Mouse (Mus musculus): ENCODE results near the gene Ramp2. TPM values are rescaled to one million over a fixed set of nuclear protein-coding genes. Genes with fewer than 3 reads are reported as not detected.

The Ramp2 gene
- total RNA-seq, 2 experiments from 2014 or later = 38.3 to 41.4 TPM

DNA sequence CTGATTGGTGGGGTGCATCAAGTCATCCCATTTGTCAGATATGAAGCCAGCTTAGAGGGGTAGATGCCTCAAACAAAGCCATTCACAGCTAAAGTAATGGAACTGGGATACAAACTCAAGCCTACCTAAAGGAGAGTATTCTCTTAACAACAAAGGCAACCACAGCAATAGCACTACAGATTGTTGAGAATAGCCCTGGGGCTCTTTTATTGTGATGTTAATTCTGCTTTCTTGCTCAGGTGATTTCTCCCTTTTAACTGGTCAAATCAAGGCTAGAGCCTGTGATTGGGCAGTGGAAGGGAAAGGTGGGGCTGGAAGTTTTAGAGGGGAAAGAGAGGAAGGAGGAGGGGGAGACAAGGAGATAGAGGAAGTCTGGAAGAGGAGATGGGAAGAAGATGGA is 11.7 kb upstream of the Ramp2 start:
- no peak for DNase-seq (ENCODE audit: low spot score in 2 of 2)

- DNase-seq (ENCODE audit: low spot score in 2 of 2) = no peak
Measured at GRCm38 (mm10) chr11:101235429-101235828, 10.4 kb upstream of the Ramp2 start.

DNA sequence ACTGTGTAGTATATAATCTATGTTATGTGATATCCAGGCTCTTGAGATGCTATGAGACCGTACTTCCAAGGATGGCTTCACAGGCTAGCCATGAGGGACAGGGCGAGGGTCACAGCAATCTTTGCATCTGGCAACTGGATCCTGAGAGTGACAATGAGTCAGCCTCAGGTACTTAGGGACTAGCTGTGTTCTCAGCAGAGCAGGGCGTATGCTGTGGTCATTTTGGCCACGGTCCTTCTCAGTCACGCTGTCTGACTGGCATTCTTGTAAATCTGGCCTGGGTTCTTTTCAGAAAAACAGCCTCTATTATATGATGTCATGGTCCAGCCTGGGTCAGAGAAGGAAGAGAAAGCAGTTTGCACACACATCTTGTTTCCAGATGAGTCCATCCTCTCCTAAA is 9.0 kb upstream of the Ramp2 start:
- no peak for DNase-seq (ENCODE audit: low spot score in 2 of 2)

- peak in 1 of 2 experiments; percentile 25 for DNase-seq (ENCODE audit: low spot score in 2 of 2)
Measured at GRCm38 (mm10) chr11:101238071-101238647, 7.7 kb upstream of the Ramp2 start.

GRCm38 (mm10) chr11:101245071-101245470 is 757 bp upstream of the Ramp2 start:
- DNase-seq (ENCODE audit: low spot score in 2 of 2) = no peak

- no peak for DNase-seq (ENCODE audit: low spot score in 2 of 2)
Measured at GRCm38 (mm10) chr11:101246702-101247012, 829 bp downstream of the Ramp2 start.

DNA sequence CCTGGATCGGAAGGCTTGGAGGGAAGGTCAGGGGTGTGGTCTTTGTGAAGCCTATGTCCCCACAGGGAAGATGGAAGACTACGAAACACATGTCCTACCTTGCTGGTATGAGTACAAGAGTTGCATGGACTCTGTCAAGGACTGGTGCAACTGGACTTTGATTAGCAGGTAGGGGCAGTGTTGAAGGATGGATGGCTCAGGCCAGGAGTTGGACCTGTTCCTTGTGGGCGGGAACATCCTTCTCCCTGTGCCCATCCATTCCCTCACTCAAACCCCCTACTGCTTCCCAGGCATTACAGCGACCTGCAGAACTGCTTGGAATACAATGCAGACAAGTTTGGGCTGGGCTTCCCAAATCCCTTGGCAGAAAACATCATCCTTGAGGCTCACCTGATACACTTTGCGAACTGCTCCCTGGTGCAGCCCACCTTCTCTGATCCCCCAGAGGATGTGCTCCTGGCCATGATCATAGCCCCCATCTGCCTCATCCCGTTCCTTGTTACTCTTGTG is 1.7 kb downstream of the Ramp2 start:
- DNase-seq (ENCODE audit: low spot score in 2 of 2) = no peak

GRCm38 (mm10) chr11:101248258-101248994 is 2.6 kb downstream of the Ramp2 start:
- peak; percentile 58 to 72 for DNase-seq (ENCODE audit: low spot score in 2 of 2)

DNA sequence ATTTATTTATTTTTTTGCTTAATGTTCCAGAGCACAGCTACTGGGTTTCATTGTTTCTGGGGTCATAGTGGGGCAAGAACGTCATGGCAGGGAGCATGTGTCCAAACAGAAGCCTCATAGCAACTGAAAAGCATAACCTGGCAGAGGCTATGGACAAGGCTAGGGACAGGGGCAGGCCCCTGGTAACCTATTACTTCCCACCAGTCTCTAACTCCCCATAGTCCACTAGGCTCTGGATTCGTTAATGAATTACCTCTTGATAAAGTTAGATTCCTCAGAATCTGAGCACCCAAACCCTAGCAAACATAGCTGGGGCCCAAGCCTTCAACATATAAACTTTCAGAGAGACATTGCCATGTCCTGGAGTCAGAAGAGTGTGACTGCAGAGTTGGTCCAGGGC is 5.2 kb downstream of the Ramp2 start:
- no peak for DNase-seq (ENCODE audit: low spot score in 2 of 2)

DNA sequence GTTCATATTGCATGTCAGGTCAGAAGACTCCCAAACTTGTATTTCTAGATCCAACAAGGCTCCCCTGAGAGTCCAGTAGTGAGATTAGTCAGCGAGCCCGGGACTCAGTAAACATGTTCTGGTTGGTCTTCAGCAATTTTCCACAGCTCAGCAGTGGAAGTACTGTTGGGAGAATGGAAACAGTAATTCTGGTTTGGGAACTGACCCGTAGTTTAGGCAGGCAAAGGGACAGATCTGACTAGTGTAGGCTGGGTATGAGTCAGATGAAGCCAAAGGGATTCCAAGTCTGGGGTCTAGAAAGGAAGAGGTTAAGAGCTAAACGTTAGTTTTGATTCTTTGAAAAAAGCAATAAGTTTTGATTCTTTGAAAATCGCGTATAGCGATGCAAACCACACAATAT is 7.1 kb downstream of the Ramp2 start:
- DNase-seq (ENCODE audit: low spot score in 2 of 2) = no peak

DNA sequence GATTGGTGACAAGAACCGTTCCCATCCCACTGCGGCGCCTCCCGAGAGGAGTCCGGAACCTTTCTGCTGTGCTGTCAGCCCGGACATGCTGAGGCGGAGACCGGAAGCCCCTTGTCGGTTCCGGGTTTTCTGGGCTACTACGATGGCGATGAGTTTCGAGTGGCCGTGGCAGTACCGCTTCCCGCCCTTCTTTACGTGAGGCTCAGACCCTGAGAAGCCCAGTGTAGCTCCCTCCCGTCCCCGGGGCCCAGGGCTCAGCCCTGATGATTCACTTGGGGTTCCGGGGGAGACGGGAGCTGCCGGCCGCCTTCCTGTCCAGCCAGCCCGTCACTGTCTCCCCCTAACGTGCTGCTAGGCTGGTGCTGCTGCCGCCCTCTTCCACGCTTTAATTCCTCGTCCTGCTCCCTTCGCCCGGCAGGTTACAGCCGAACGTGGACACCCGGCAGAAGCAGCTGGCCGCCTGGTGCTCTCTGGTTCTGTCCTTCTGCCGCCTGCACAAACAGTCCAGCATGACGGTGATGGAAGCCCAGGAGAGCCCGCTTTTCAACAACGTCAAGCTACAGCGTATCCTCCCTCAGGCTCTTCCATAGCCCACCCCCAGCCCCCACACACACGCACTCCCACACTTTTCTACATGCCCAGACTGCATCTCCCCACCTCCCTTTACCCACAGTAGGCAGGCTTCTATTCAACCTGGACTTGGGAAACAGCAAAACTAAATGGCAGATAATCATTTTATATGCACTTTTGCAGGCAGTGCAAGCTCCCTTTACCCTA is 8.0 kb downstream of the Ramp2 start, which contains the start of gene Vps25:
Gene Vps25, plus strand, starts transcription at position 95 of the 777 bp plus-strand sequence.
- DNase-seq (ENCODE audit: low spot score in 2 of 2) = peak; percentile 79 to 82

DNA sequence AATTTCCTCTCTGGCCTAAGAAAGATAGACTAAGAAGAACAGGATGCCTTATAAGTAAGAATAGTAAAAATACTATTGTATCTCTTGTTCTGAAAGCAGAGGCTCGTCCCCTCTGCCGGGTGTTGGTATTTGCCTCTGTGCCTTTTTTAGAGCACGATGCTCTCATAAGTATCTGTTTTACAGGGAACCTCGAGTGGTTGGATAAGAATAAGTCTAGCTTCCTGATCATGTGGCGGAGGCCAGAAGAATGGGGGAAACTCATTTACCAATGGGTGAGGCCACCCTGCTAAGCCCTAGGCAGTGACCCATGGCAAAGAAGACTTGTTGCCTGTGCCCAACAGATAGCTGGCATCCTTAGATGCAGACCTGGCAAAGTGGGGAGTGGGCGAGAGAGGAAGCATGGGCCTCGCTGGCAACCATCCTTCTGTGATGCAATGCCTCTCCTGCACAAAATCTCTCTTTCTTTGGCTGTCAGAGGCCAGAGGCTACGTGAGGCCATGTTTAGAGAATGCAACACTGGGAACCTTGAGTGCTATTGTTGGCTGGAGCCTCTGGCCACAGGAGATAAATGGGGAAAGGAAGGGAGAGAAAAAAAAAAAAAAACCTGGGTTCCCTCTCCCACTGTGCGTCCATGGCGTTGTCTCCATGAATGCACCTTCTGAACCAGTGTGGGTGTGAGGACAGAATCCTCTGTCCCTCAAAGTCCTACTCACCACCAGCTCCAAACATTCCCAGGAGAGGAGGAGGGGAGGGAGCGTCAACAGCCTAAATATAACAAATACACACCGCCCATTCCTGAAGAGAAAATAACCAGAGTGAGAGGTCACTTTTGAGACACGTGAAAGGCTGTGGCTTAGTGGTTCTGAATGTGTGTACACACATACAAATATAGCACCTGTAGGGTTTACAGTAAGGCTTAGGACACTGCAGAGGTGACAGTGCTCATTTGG is 10.3 kb downstream of the Ramp2 start:
- DNase-seq (ENCODE audit: low spot score in 2 of 2) = no peak

DNA sequence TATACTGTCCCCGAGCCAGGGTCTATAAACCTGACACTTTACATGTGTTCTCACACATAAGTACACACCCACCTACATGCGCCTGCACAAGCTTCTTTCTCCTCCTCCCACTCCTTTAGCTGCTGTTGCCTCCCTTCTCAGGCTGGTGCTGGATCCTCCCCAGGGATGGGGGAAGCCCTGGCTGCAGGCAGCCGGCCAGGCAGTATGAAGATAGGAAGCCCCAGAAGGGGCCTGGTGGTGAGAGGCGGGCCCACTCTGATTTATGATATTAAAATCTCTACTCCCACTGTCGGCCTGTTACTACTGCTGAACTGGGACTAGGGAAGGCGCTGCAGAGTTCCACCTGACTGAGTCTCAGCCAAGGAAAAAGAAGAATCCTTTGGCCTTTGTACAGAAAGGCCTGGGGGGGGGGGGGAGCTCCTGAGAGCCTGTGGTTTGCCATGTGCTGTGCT is 13.5 kb downstream of the Ramp2 start:
- no peak for DNase-seq (ENCODE audit: low spot score in 2 of 2)

DNA sequence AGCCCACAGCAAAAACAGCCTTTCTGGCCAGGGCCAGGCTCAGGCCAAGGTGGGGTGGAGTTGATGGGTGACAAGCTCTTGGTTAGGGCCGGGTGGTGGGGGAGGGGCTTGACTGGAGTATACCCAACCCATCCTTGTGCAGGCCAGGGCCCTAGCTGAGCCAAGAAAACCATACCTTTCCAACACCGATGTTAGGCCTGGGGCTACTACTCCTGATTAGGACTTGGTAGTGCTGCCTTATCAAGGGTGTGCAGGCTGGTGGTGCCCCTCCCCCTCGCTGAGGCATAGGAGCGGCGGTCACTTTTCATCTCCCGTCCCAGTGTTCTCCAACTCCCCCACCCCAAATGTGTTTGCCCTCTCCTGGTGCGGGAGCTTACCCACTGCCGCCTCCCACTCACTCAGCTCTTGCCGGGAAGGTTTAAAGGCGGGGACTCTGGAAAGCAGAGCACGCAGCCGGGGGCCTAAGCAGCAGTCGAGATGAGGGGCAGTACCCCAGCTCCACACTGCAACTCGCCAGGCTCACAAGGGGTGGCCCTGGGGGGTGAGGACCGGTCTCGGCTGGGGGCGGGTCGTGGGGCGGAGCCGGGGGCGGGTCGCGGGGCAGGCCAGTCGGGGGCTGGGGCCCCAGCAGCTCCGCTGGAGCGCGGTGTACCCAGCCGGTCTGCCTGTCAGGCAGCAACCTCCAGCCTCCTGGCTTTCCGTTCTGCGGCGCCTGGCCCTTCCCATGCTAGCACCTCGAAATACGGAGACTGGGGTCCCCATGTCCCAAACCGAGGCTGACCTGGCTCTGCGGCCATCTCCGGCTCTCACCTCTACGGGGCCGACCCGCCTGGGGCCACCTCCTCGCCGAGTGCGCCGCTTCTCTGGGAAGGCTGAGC is 14.4 kb downstream of the Ramp2 start, which contains the start of gene Wnk4:
Gene Wnk4, plus strand, starts transcription at position 620 of the 878 bp plus-strand sequence.
- DNase-seq (ENCODE audit: low spot score in 2 of 2) = peak; percentile 56 to 59

- no peak for DNase-seq (ENCODE audit: low spot score in 2 of 2)
Measured at GRCm38 (mm10) chr11:101260826-101261380, 15.1 kb downstream of the Ramp2 start.

DNA sequence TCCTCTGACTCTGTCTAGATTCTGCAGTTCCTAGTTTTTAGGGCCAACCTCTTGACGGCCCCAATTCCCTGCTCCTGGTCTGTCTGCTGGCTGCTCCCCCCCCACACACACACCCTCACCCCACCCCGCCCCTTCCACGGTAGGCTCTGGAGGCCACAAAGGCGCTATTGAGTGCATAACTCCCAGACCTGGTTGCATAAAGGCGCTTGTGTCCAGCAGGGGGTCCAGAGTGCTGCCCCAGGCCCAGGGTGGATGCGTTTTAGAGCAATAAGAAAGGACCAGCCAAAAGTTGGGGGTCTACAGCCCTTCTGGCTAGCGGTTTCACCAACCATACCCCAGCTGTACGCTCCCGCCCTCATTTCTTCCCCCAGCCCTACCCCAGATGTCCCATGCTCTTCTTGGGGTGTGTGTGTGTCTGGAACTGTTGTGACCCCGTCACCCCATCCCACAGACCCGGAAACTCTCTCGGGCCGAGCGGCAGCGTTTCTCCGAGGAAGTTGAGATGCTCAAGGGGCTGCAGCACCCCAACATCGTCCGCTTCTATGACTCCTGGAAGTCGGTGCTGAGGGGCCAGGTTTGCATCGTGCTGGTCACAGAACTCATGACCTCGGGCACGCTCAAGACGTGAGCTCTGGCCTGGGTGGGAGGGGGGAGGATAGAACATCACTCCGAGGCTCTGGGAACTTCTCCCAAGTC is 16.6 kb downstream of the Ramp2 start:
- DNase-seq (ENCODE audit: low spot score in 2 of 2) = no peak

DNA sequence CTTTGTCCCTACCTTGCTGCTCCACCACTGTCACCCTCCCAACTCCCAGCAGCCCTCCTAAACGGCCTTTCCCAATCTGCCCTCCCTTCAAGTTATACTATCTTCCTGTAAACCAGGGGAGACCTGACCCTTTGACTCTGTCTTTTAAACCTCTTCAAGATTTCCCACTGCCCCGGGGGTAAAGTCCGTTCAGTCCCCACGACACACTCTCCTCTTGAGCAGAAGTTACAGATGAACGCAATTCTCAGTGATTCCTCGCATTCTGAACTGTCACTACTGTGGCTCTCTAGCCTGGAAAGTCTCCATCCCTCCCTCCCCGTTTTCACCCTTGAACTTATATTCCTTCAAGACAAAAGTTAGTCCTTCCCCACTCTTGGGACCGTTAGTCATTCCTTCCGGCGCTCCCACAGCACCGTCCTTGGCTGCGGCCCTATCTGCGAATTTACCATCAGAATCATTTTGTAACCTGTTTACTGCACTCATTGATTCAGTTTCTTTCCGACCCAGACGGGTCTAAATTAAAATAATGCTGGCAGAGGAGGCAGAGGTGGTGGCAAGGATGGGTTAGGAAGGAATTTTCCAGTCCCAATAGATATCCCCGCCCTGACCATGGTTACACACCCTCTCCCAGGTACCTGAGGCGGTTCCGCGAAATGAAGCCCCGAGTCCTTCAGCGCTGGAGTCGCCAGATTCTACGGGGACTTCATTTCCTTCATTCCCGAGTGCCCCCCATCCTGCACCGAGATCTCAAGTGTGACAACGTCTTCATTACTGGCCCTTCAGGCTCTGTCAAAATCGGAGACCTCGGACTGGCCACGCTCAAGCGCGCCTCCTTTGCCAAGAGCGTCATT is 17.5 kb downstream of the Ramp2 start:
- no peak for DNase-seq (ENCODE audit: low spot score in 2 of 2)

GRCm38 (mm10) chr11:101263989-101264280 is 18.1 kb downstream of the Ramp2 start:
- DNase-seq (ENCODE audit: low spot score in 2 of 2) = no peak
